22 mouse cellular contexts compared by ENCODE assay signal in the genomic region with DNA sequence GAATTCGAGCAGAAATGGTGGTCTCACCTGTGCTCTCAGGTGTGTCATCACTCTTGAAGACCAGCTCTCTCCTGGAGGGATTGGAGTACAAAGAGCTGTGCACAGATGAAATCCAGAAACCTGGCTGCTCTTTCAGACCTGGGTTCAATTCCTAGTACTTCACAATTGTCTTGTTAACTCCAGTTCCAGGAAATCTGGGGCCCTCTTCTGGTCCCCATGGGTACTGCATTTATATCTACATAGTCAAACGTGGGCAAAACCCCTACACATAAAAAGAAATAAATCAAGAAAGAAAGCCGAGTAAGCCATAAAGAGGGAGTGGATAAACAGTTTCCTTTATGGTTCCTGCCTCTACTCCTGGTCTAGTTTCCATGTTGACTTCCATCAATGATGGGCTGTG. TPM values are rescaled to one million over a fixed set of nuclear protein-coding genes. Genes with fewer than 3 reads are reported as not detected.
DNase-seq lines count a peak whose midpoint lies in the region; ATAC-seq and TF ChIP-seq lines count a peak whose summit lies in the region.
"Had no signal": no experiment of that assay in that cellular context is flagged by ENCODE, and none has a peak within 500 bp of the region (broad histone marks: within the 10 kb centered on the region; RNA-seq: fewer than 3 reads in every experiment).

No protein-coding gene starts in this region.

- 74% methylated on average over 3 of the region's 3 CpGs for WGBS in intestine, postnatal 0 days
- 61% methylated on average over 3 of the region's 3 CpGs for WGBS in intestine, embryonic 16.5 days
- WGBS in thymus, adult 2 months = 64% methylated on average over 3 of the region's 3 CpGs
- 46% methylated on average over 3 of the region's 3 CpGs for WGBS in stomach, postnatal 0 days

- TF ChIP-seq POLR2A in thymus, adult 2 months (IDR thresholded peaks at IDR 0.05; ENCODE audit: control insufficient read depth, extremely low read depth, insufficient read depth, low read length, poor library complexity) = no peak

- H3K9ac ChIP-seq in intestine, postnatal 0 days (ENCODE audit: low read depth, low read length) = no peak overlapping the region
- no peak overlapping the region for H3K9ac ChIP-seq in intestine, embryonic 16.5 days (ENCODE audit: low read depth, low read length)
- H3K9ac ChIP-seq in stomach, postnatal 0 days (ENCODE audit: low read length) = no peak overlapping the region
- H3K9ac ChIP-seq: hindbrain, embryonic 13.5 days; liver, embryonic 13.5 days; midbrain, embryonic 13.5 days had no signal

- CTCF ChIA-PET in Patski (lab: Charles Lee) = no interaction called here

- H3K4me1 ChIP-seq in intestine, postnatal 0 days (replicated peaks; ENCODE audit: control insufficient read depth, insufficient read depth, low read length) = no peaks in the 10 kb centered on the region
- H3K4me1 ChIP-seq in intestine, embryonic 16.5 days (ENCODE audit: control insufficient read depth, insufficient read depth, low read length) = no peaks in the 10 kb centered on the region
- H3K4me1 ChIP-seq in thymus, adult 2 months (replicated peaks; ENCODE audit: control insufficient read depth, insufficient read depth, low read length) = no peaks in the 10 kb centered on the region
- H3K4me1 ChIP-seq in stomach, postnatal 0 days (replicated peaks; ENCODE audit: control insufficient read depth, insufficient read depth) = no peaks in the 10 kb centered on the region
- H3K4me1 ChIP-seq: hindbrain, embryonic 13.5 days; liver, embryonic 13.5 days; midbrain, embryonic 13.5 days had no signal

- no peak overlapping the region for H3K4me3 ChIP-seq in intestine, postnatal 0 days (ENCODE audit: low read depth, low read length)
- H3K4me3 ChIP-seq in intestine, embryonic 16.5 days (ENCODE audit: low read length) = no peak overlapping the region
- no peak overlapping the region for H3K4me3 ChIP-seq in thymus, adult 2 months (ENCODE audit: control insufficient read depth, insufficient read depth, low read length)
- no peak overlapping the region for H3K4me3 ChIP-seq in stomach, postnatal 0 days (ENCODE audit: low read depth, low read length)
- H3K4me3 ChIP-seq: hindbrain, embryonic 13.5 days; liver, embryonic 13.5 days; midbrain, embryonic 13.5 days had no signal

- no peak for TF ChIP-seq EP300 in stomach, postnatal 0 days (optimal IDR thresholded peaks at IDR 0.05)

- peak; percentile 29; the same call in 1 of the 2 replicates for TF ChIP-seq CTCF in intestine, postnatal 0 days (IDR thresholded peaks at IDR 0.05; ENCODE audit: low read depth)
- TF ChIP-seq CTCF in thymus, adult 2 months (IDR thresholded peaks at IDR 0.05; ENCODE audit: borderline replicate concordance, control insufficient read depth, extremely low read depth, insufficient read depth, low read length, poor library complexity) = no peak
- peak; percentile 40 for TF ChIP-seq CTCF in Patski (IDR thresholded peaks at IDR 0.05)
- peak; percentile 25; the same call in 1 of the 2 replicates for TF ChIP-seq CTCF in stomach, postnatal 0 days (IDR thresholded peaks at IDR 0.05; ENCODE audit: low read depth)

- H3K27me3 ChIP-seq in intestine, postnatal 0 days (replicated peaks; ENCODE audit: control insufficient read depth, insufficient read depth, low read length) = no peaks in the 10 kb centered on the region
- no peaks in the 10 kb centered on the region for H3K27me3 ChIP-seq in intestine, embryonic 16.5 days (replicated peaks; ENCODE audit: control insufficient read depth, insufficient read depth, low read length)
- no peaks in the 10 kb centered on the region for H3K27me3 ChIP-seq in thymus, adult 2 months (ENCODE audit: control insufficient read depth, insufficient read depth, low read length)
- no peaks in the 10 kb centered on the region for H3K27me3 ChIP-seq in Patski
- no peaks in the 10 kb centered on the region for H3K27me3 ChIP-seq in stomach, postnatal 0 days (ENCODE audit: control insufficient read depth, insufficient read depth, low read length)
- H3K27me3 ChIP-seq: hindbrain, embryonic 13.5 days; midbrain, embryonic 13.5 days had no signal

- no peaks in the 10 kb centered on the region for H3K36me3 ChIP-seq in intestine, postnatal 0 days (ENCODE audit: control insufficient read depth, insufficient read depth)
- H3K36me3 ChIP-seq in intestine, embryonic 16.5 days (ENCODE audit: control insufficient read depth, insufficient read depth, low read length) = no peaks in the 10 kb centered on the region
- no peaks in the 10 kb centered on the region for H3K36me3 ChIP-seq in thymus, adult 2 months (ENCODE audit: control insufficient read depth, insufficient read depth, low read length)
- no peaks in the 10 kb centered on the region for H3K36me3 ChIP-seq in stomach, postnatal 0 days (ENCODE audit: control insufficient read depth, insufficient read depth, low read length)
- H3K36me3 ChIP-seq: hindbrain, embryonic 13.5 days; liver, embryonic 13.5 days; midbrain, embryonic 13.5 days had no signal

- in situ Hi-C loops in Patski (cut with MboI; ENCODE audit: low pct_unique_long_range_greater_than_20kb) = no loop called here

- no peaks in the 10 kb centered on the region for H3K9me3 ChIP-seq in intestine, postnatal 0 days (ENCODE audit: control insufficient read depth)
- H3K9me3 ChIP-seq in intestine, embryonic 16.5 days (ENCODE audit: control insufficient read depth, low read length) = no peaks in the 10 kb centered on the region
- H3K9me3 ChIP-seq in stomach, postnatal 0 days (ENCODE audit: control insufficient read depth, low read length) = no peaks in the 10 kb centered on the region
- H3K9me3 ChIP-seq: hindbrain, embryonic 13.5 days; liver, embryonic 13.5 days; midbrain, embryonic 13.5 days had no signal

- H3K27ac ChIP-seq in intestine, postnatal 0 days (ENCODE audit: low read depth, low read length) = no peak overlapping the region
- H3K27ac ChIP-seq in intestine, embryonic 16.5 days (ENCODE audit: low read length) = no peak overlapping the region
- H3K27ac ChIP-seq in thymus, adult 2 months (ENCODE audit: control insufficient read depth, insufficient read depth, low read length) = no peak overlapping the region
- H3K27ac ChIP-seq in stomach, postnatal 0 days (replicated peaks) = no peak overlapping the region
- H3K27ac ChIP-seq: hindbrain, embryonic 13.5 days; liver, embryonic 13.5 days; midbrain, embryonic 13.5 days had no signal

- POLR2A ChIA-PET in Patski (lab: Charles Lee) = interaction anchor here (0.7 kb wide), 2 partner anchors 11 to 88 kb away, joined by 3 to 4 read pairs; no protein-coding TSS in a partner anchor

- no peak for ATAC-seq in intestine, postnatal 0 days
- no peak for ATAC-seq in intestine, embryonic 16.5 days
- ATAC-seq in Patski = no peak
- ATAC-seq in stomach, postnatal 0 days (ENCODE audit: low FRiP score, low TSS enrichment) = no peak
- ATAC-seq in megakaryocyte progenitor cell, adult 5-6 weeks (replicated peaks; ENCODE audit: poor library complexity) = no peak
- ATAC-seq: forebrain, embryonic 14.5 days; midbrain, embryonic 13.5 days had no signal

- peak; percentile 12 for DNase-seq in thymus, adult 2 months
- DNase-seq in thymus, postnatal 0 days (ENCODE audit: low spot score) = no peak
- DNase-seq in Patski (ENCODE audit: low read depth, low spot score) = no peak
- no peak for DNase-seq in stomach, postnatal 0 days (ENCODE audit: low spot score)
- DNase-seq in cerebellum, postnatal 10 days = no peak
- DNase-seq: adrenal gland, postnatal 10 days; cerebellum, adult 8-10 months; heart, adult 18-20 months; kidney, adult 11 months; kidney, postnatal 25 days; left cerebral cortex, postnatal 4 days; liver, embryonic 13.5 days; lung, postnatal 36 days had no signal

- no peak overlapping the region for H3K4me2 ChIP-seq in intestine, postnatal 0 days (replicated peaks; ENCODE audit: low read depth)
- H3K4me2 ChIP-seq in intestine, embryonic 16.5 days (ENCODE audit: low read depth, low read length) = no peak overlapping the region
- H3K4me2 ChIP-seq in stomach, postnatal 0 days (replicated peaks; ENCODE audit: low read depth) = no peak overlapping the region
- H3K4me2 ChIP-seq: hindbrain, embryonic 13.5 days; liver, embryonic 13.5 days; midbrain, embryonic 13.5 days had no signal

RNA-seq across cellular contexts. Expression of a gene that starts 8.6 kb away (rescaled TPM):
- polyA plus RNA-seq in intestine, postnatal 0 days (2015; fragmentation: Nextera tagmentation; extraction: Ambion mirVana) = 56.7 and 60.9 TPM in 2 replicates
- polyA plus RNA-seq in intestine, embryonic 16.5 days (2015; fragmentation: Nextera tagmentation; extraction: Ambion mirVana) = 113 and 119 TPM in 2 replicates
- polyA plus RNA-seq in thymus, adult 2 months (2012; rRNA removed) = 22.1 and 22.7 TPM in 2 replicates
- 106 and 114 TPM in 2 replicates for polyA plus RNA-seq in thymus, postnatal 0 days (2015; fragmentation: Nextera tagmentation; extraction: Ambion mirVana)
- 66.3 TPM for polyA plus RNA-seq in Patski (2021)
- polyA plus RNA-seq in stomach, postnatal 0 days (2015; fragmentation: Nextera tagmentation; extraction: Ambion mirVana) = 118 TPM in 2 replicates
- 63.5 and 71.3 TPM in 2 replicates for total RNA-seq in megakaryocyte progenitor cell, adult 5-6 weeks (2015)
- 196 and 216 TPM in 2 replicates for total RNA-seq in megakaryocyte progenitor cell, adult 5-6 weeks (2017)

RNA-seq across cellular contexts. Expression of a gene that starts 31.2 kb away (rescaled TPM):
- polyA plus RNA-seq in intestine, postnatal 0 days (2015; fragmentation: Nextera tagmentation; extraction: Ambion mirVana) = 55.0 and 64.1 TPM in 2 replicates
- 2.7 and 6.9 TPM in 2 replicates for polyA plus RNA-seq in intestine, embryonic 16.5 days (2015; fragmentation: Nextera tagmentation; extraction: Ambion mirVana)
- polyA plus RNA-seq in thymus, adult 2 months (2012; rRNA removed) = 0.11 and 0.46 TPM in 2 replicates
- polyA plus RNA-seq in thymus, postnatal 0 days (2015; fragmentation: Nextera tagmentation; extraction: Ambion mirVana) = 1.3 and 1.8 TPM in 2 replicates
- polyA plus RNA-seq in Patski (2021) = 4.4 TPM
- 1.7 and 1.9 TPM in 2 replicates for polyA plus RNA-seq in stomach, postnatal 0 days (2015; fragmentation: Nextera tagmentation; extraction: Ambion mirVana)
- not detected in 2 replicates for total RNA-seq in megakaryocyte progenitor cell, adult 5-6 weeks (2015)
- not detected in 2 replicates for total RNA-seq in megakaryocyte progenitor cell, adult 5-6 weeks (2017)
- total RNA-seq: gastrocnemius, adult 18-20 months; layer of hippocampus, postnatal 14 days; left cerebral cortex, postnatal 4 days had no signal
- polyA plus RNA-seq: forebrain, embryonic 14.5 days; hindbrain, embryonic 13.5 days; liver, embryonic 13.5 days; midbrain, embryonic 13.5 days; stomach, embryonic 14.5 days had no signal
